Mouse (Mus musculus) gastrocnemius, postnatal 10 days (tissue): Measurements from ENCODE around the gene Bahcc1. TPM values are rescaled to one million over a fixed set of nuclear protein-coding genes. Genes with fewer than 3 reads are reported as not detected.

Source experiments
- DNase-seq: peaks from one replicate; pipeline ENCODE4 v3.0.0; 2021; ENCODE audit warnings: mixed read lengths
- total RNA-seq, 2 experiments: library from RNA; stranded (reverse); gene quantifications; 2 replicates each; pipeline ENCODE4 v1.2.3; 2021

Gene Bahcc1
- total RNA-seq, 2 experiments from 2014 or later: 6.4 to 10.5 TPM

- no peak for DNase-seq
Measured at GRCm38 (mm10) chr11:120206069-120206668, 26.6 kb upstream of the Bahcc1 start.

- DNase-seq: no peak
Measured at GRCm38 (mm10) chr11:120206669-120207090, 26.1 kb upstream of the Bahcc1 start.

- DNase-seq: no peak
Measured at GRCm38 (mm10) chr11:120208848-120209247, 23.9 kb upstream of the Bahcc1 start.

GRCm38 (mm10) chr11:120209462-120209861 lies 23.3 kb upstream of the Bahcc1 start:
- no peak for DNase-seq

- no peak for DNase-seq
Measured at GRCm38 (mm10) chr11:120215726-120216241, 17.0 kb upstream of the Bahcc1 start.

GRCm38 (mm10) chr11:120216540-120217324 lies 16.0 kb upstream of the Bahcc1 start:
- no peak for DNase-seq

- DNase-seq: no peak
Measured at GRCm38 (mm10) chr11:120218176-120218856, 14.4 kb upstream of the Bahcc1 start.

- no peak for DNase-seq
Measured at GRCm38 (mm10) chr11:120218946-120219345, 13.8 kb upstream of the Bahcc1 start.

- DNase-seq: no peak
Measured at GRCm38 (mm10) chr11:120219916-120220522, 12.7 kb upstream of the Bahcc1 start.

- DNase-seq: no peak
Measured at GRCm38 (mm10) chr11:120220963-120221827, 11.6 kb upstream of the Bahcc1 start.

- no peak for DNase-seq
Measured at GRCm38 (mm10) chr11:120222425-120223104, 10.2 kb upstream of the Bahcc1 start.

- no peak for DNase-seq
Measured at GRCm38 (mm10) chr11:120223586-120224487, 8.9 kb upstream of the Bahcc1 start.

GRCm38 (mm10) chr11:120224488-120225255 lies 8.1 kb upstream of the Bahcc1 start:
- no peak for DNase-seq

GRCm38 (mm10) chr11:120225256-120226195 lies 7.2 kb upstream of the Bahcc1 start:
- DNase-seq: no peak

GRCm38 (mm10) chr11:120226421-120227280 lies 6.1 kb upstream of the Bahcc1 start:
- DNase-seq: no peak

- no peak for DNase-seq
Measured at GRCm38 (mm10) chr11:120227571-120228051, 5.1 kb upstream of the Bahcc1 start.
